Mouse (Mus musculus): ENCODE measurements around the gene Pfn3. TPM values are rescaled to one million over a fixed set of nuclear protein-coding genes. Genes with fewer than 3 reads are reported as not detected.

Pfn3 gene
- polyA plus RNA-seq, 2 experiments = not detected

DNA sequence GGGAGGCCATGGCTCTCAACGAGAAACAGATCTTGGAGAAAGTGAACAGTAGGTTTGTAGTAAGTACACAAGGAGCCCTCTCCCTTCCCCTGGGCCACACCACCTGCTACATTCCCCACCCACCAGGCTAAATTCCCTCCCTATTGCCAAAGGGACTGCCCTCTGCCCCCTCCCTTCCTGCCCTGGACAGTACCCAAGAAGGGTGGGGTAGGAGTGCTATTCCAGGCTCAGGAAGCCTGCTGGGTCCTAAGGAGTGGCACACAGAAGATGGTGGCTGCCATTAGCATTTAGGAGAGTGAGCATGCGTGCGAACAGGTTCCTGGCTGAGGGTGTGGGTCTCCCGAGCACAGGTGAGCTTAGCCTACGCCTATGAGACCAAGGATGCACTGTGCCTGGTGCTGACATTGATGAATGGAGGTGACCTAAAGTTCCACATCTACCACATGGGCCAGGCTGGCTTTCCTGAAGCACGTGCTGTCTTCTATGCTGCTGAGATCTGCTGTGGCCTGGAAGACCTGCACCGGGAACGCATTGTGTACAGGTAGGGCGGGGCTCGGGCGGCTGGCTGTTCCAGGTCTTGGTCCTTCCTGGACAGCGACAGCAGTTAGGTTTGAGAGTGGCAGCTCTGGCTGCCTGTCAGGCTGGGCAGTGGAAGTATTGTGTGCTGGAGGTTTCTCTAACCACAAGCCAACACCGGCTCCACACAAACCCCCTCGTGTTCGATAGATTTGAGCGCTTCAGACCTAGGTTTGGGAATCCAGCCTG lies 36.9 kb upstream of the Pfn3 start:
- H3K4me1 ChIP-seq (replicated peaks; ENCODE audit: control insufficient read depth in 2 of 2, insufficient read depth in 2 of 2, low read length in 1 of 2) = peaks cover 13 to 23% of the 10 kb centered on the region in 2 experiments
- H3K36me3 ChIP-seq (replicated peaks; ENCODE audit: control insufficient read depth, insufficient read depth, low read depth) = peaks cover 61% of the 10 kb centered on the region
- H3K27me3 ChIP-seq (ENCODE audit: control insufficient read depth, insufficient read depth, low read length) = no peaks in the 10 kb centered on the region
- no peak overlapping the region for H3K27ac ChIP-seq
- WGBS (ENCODE audit: insufficient replicate concordance) = 90% methylated on average over 16 of the region's 16 CpGs
- H3K9ac ChIP-seq (replicated peaks) = no peak overlapping the region
- ATAC-seq (ENCODE audit: insufficient read depth) (no peak), DNase-seq (ENCODE audit: low read depth in 3 of 3, low spot score in 3 of 3) (no peak)
- H3K9me3 ChIP-seq (ENCODE audit: control insufficient read depth, low read length) = no peaks in the 10 kb centered on the region
- no peak for TF ChIP-seq EP300 (IDR thresholded peaks at IDR 0.05; ENCODE audit: low read depth)
- TF ChIP-seq CTCF (IDR thresholded peaks at IDR 0.05; ENCODE audit: low read depth) = no peak
- no peak overlapping the region for H3K4me2 ChIP-seq (ENCODE audit: low read depth)
- no peak overlapping the region for H3K4me3 ChIP-seq (ENCODE audit: insufficient read depth in 1 of 2, low read depth in 2 of 2, low read length in 2 of 2)

DNA sequence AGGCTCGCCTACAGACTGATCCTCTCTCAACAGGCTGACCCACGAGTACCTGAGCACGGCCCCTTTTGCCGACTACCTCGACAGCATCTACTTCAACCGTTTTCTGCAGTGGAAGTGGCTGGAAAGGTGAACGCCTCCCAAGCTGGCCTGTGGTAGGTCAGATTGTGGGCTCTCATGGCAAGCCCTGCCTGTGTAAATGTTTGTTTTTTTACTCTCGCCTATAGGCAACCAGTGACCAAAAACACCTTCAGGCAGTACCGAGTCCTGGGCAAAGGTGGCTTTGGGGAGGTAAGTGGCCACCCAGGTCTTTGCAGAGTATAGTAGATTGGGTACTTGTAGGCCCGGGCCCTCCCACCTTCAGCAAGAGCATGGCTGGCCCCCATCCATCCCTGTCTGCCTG lies 36.3 kb upstream of the Pfn3 start:
- Histone ChIP-seq H3K9ac (replicated peaks) (no peak overlapping the region), H3K27me3 (ENCODE audit: control insufficient read depth, insufficient read depth, low read length) (no peaks in the 10 kb centered on the region), H3K4me3 (ENCODE audit: insufficient read depth in 1 of 2, low read depth in 2 of 2, low read length in 2 of 2) (no peak overlapping the region), H3K27ac (no peak overlapping the region), H3K36me3 (replicated peaks; ENCODE audit: control insufficient read depth, insufficient read depth, low read depth) (peaks cover 58% of the 10 kb centered on the region), H3K4me1 (replicated peaks; ENCODE audit: control insufficient read depth in 2 of 2, insufficient read depth in 2 of 2, low read length in 1 of 2) (peaks cover 20 to 30% of the 10 kb centered on the region in 2 experiments), H3K9me3 (ENCODE audit: control insufficient read depth, low read length) (no peaks in the 10 kb centered on the region), H3K4me2 (ENCODE audit: low read depth) (no peak overlapping the region)
- 82% methylated on average over 10 of the region's 10 CpGs for WGBS (ENCODE audit: insufficient replicate concordance)
- TF ChIP-seq CTCF (IDR thresholded peaks at IDR 0.05; ENCODE audit: low read depth) = no peak
- TF ChIP-seq EP300 (IDR thresholded peaks at IDR 0.05; ENCODE audit: low read depth) = no peak
- DNase-seq (ENCODE audit: low read depth in 3 of 3, low spot score in 3 of 3) (no peak), ATAC-seq (ENCODE audit: insufficient read depth) (no peak)

DNA sequence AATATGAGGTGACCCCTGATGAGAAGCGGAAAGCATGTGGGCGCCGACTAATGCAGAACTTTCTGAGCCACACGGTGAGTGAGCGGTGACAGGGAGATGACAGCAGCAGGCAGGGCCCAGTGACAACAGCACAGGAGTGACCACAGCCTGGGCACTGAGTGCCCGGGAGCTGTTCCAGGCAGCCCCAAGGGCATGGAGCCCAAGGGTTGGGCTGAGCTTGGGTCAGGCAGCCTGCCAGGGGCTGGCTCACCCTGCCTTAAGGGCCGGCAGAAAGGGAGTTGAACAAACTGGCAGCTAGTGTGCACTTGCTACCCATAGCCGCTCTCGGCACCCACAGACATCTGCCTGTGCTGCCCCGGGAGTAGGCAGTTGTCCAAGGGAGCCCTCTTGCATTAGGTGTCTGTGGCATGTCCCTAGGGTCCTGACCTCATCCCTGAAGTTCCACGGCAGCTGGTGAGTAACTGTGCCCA lies 35.5 kb upstream of the Pfn3 start:
- Histone ChIP-seq H3K27me3 (ENCODE audit: control insufficient read depth, insufficient read depth, low read length) (no peaks in the 10 kb centered on the region), H3K4me1 (replicated peaks; ENCODE audit: control insufficient read depth in 2 of 2, insufficient read depth in 2 of 2, low read length in 1 of 2) (peaks cover 22 to 34% of the 10 kb centered on the region in 2 experiments), H3K36me3 (replicated peaks; ENCODE audit: control insufficient read depth, insufficient read depth, low read depth) (peaks cover 55% of the 10 kb centered on the region), H3K4me2 (ENCODE audit: low read depth) (no peak overlapping the region), H3K4me3 (ENCODE audit: insufficient read depth in 1 of 2, low read depth in 2 of 2, low read length in 2 of 2) (no peak overlapping the region), H3K27ac (no peak overlapping the region), H3K9ac (replicated peaks) (no peak overlapping the region), H3K9me3 (ENCODE audit: control insufficient read depth, low read length) (no peaks in the 10 kb centered on the region)
- 86% methylated on average over 11 of the region's 11 CpGs for WGBS (ENCODE audit: insufficient replicate concordance)
- TF ChIP-seq CTCF (IDR thresholded peaks at IDR 0.05; ENCODE audit: low read depth) (no peak), EP300 (IDR thresholded peaks at IDR 0.05; ENCODE audit: low read depth) (no peak)
- no peak for ATAC-seq (ENCODE audit: insufficient read depth)
- DNase-seq (ENCODE audit: low read depth in 3 of 3, low spot score in 3 of 3) = no peak

DNA sequence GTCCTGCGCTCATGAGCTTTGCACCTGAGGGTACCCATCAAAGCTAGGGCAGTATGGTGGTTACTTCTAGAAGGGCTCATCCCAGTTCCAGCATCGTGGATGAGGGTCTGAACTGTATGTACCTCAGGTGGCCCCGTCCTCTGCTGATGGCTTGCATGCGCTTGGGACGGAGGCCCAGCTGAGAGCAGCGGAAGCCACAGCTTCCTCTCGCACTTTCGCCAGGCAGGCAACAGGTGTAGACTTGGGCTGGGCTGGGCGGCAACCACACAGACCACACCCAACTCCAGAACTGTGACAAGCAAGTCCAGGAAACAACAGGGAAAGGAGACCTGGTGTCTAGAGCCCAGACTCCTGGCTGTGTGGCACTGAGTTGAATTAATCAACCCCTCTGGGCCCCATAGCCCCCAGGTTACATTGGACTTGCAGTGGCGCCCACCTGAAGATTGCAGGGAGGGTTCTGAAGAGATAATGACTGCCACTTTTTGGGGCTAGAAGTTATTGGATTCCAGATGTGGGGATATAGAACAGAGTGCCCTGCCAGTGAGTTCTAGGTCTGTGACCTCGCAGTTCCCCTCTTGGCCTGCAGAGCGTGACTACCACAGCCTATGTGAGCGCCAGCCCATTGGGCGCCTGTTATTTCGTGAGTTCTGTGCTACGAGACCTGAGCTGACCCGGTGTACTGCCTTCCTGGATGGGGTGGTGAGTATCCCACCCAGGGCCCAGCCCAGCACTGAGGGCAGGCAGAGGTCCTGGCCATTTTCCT lies 34.8 kb upstream of the Pfn3 start:
- H3K4me3 ChIP-seq (ENCODE audit: insufficient read depth in 1 of 2, low read depth in 2 of 2, low read length in 2 of 2) = no peak overlapping the region
- 72% methylated on average over 17 of the region's 17 CpGs for WGBS (ENCODE audit: insufficient replicate concordance)
- TF ChIP-seq CTCF (IDR thresholded peaks at IDR 0.05; ENCODE audit: low read depth) (peak; percentile 35), EP300 (IDR thresholded peaks at IDR 0.05; ENCODE audit: low read depth) (no peak)
- DNase-seq (ENCODE audit: low read depth in 3 of 3, low spot score in 3 of 3) = no peak
- ATAC-seq (ENCODE audit: insufficient read depth) = no peak
- H3K4me1 ChIP-seq (replicated peaks; ENCODE audit: control insufficient read depth in 2 of 2, insufficient read depth in 2 of 2, low read length in 1 of 2) = peaks cover 22 to 34% of the 10 kb centered on the region in 2 experiments
- no peak overlapping the region; the same call in 1 of the 2 replicates for H3K4me2 ChIP-seq (ENCODE audit: low read depth)
- no peak overlapping the region for H3K27ac ChIP-seq
- H3K9ac ChIP-seq (replicated peaks) = no peak overlapping the region
- H3K27me3 ChIP-seq (ENCODE audit: control insufficient read depth, insufficient read depth, low read length) = no peaks in the 10 kb centered on the region
- H3K36me3 ChIP-seq (replicated peaks; ENCODE audit: control insufficient read depth, insufficient read depth, low read depth) = peaks cover 48% of the 10 kb centered on the region
- no peaks in the 10 kb centered on the region for H3K9me3 ChIP-seq (ENCODE audit: control insufficient read depth, low read length)

DNA sequence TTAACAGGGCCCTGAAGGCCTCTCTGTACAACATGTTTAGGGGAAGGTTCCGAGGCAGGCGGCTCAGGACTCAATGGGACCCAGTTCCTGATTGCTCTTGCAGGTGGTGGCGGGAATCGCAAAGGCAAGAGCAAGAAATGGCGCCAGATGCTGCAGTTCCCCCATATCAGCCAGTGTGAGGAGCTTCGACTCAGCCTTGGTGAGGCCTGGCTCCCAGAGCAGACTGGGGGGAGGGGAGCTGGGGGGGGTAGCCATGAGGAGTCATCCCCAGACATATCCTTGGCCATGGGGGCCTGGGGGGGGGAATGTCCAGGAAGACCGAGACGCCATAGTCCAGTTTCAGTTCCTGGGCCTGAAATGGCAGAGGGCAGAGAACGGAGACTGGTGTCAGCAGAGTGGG lies 34.2 kb upstream of the Pfn3 start:
- TF ChIP-seq CTCF (IDR thresholded peaks at IDR 0.05; ENCODE audit: low read depth) (no peak), EP300 (IDR thresholded peaks at IDR 0.05; ENCODE audit: low read depth) (no peak)
- Histone ChIP-seq H3K9ac (replicated peaks) (no peak overlapping the region), H3K9me3 (ENCODE audit: control insufficient read depth, low read length) (no peaks in the 10 kb centered on the region), H3K27me3 (ENCODE audit: control insufficient read depth, insufficient read depth, low read length) (no peaks in the 10 kb centered on the region), H3K36me3 (replicated peaks; ENCODE audit: control insufficient read depth, insufficient read depth, low read depth) (peaks cover 44% of the 10 kb centered on the region), H3K4me2 (ENCODE audit: low read depth) (no peak overlapping the region), H3K4me1 (replicated peaks; ENCODE audit: control insufficient read depth in 2 of 2, insufficient read depth in 2 of 2, low read length in 1 of 2) (peaks cover 22 to 37% of the 10 kb centered on the region in 2 experiments), H3K4me3 (ENCODE audit: insufficient read depth in 1 of 2, low read depth in 2 of 2, low read length in 2 of 2) (no peak overlapping the region), H3K27ac (no peak overlapping the region)
- no peak for ATAC-seq (ENCODE audit: insufficient read depth)
- 78% methylated on average over 9 of the region's 9 CpGs for WGBS (ENCODE audit: insufficient replicate concordance)
- DNase-seq (ENCODE audit: low read depth in 3 of 3, low spot score in 3 of 3) = no peak

All from liver, embryonic 14.5 days (tissue).